Mouse (Mus musculus): ENCODE data around the gene Crybb2.
A peak's percentile ranks its signal among the peaks of the same experiment; 100 is the strongest.
"Not testable (repeated sequence)": the region's sequence is repeated elsewhere in the genome, so short reads cannot be mapped to it uniquely, and the experiment has no call there.

The Crybb2 gene

DNA sequence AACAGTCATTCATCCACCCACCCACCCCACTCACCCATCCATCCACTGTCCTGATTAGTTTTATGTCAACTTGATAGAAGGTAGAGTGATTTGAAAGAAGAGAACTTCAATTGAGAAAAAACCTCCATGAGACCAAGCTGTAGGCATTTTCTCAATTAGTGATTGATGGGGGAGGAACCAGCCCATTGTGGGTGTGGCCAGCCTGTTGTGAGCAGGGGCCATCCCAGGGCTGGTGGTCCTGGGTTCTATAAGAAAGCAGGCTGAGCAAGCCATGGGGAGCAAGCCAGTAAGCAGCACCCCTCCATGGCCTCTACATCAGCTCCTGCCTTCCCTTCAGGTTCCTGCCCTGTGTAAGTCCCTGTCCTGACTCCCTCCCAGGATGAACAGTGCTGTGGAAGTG, at the start of gene Crybb2:
Gene Crybb2, minus strand, starts transcription at position 101 of the 400 bp plus-strand sequence.
- no peak for DNase-seq

DNA sequence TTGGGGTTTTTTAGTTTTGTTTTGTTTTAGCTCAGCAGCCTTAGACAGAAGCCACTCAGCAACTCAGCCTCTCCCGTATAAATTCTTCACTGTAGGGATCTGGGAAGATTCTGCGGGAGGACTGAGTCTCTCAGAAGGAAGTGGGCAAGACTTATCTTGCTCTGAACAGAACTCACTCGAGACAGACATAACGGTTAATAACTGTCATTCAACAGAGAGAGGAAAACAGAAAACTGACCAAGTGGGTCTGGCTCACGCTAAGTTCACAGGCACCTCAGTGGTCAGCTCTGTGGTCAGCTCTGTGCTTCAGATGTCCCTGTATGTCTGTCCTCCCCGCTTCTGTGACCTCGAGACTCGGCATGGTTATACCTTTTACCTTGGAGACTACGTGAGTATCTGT, 49.4 kb upstream of the Crybb2 start:
- no peak for DNase-seq

DNA sequence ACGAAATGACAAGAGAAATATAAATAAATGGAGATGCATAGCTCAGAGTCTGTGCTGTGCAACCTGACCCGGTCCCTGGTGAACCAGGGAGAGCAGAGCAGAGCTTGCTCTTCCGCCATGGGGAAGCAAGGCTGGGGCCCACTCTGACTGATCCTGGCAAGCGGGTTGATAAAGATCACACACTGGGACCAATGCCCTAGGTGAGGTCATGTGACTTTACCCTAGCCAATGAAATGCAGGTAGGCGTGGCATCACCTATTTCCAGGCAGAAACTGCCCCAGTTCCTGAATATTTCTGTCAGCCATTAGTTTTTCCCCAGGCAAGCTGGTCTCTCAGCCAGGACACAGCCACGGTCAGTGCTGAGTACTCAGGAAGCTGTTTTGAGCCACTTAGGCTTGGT, 48.8 kb upstream of the Crybb2 start:
- DNase-seq = peak; percentile 48

DNA sequence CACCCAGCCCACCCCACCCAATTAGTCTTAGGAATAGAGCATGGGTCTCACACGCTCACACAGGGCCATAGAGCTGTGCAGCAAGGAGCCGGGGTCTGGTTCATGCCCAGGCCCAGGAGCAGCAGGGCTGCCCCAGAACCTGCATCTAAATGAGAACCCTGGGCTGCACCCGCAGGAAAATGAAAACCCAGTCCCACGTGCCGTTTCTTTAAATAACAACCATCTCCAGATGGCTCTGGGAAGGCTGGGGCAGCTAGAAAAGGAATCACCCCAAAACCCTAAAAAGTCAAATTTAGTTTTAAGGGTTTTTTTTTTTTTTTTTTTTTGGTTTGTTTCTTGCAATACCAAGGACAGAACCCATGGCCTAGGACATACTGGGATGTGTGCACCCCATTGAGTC, 47.4 kb upstream of the Crybb2 start:
- DNase-seq = no peak

DNA sequence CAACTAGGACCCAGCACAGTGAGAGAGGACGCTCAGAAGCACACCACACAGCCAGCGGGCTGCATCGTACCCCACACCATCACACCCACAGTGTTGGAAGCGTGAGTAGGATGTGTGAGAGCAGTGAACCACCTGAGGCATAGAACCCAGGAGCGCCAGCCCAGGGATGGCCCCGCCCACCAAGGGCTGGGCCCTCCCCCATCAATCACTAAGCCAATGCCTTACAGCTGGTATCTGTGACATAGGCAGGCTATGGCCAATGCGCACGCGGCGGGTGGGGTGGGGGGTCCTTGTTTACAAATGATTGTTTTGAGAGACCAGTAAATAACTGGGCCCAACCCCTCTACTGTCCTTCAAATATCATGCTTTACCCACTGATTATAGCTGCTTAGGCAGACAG, 46.0 kb upstream of the Crybb2 start:
- DNase-seq = no peak

DNA sequence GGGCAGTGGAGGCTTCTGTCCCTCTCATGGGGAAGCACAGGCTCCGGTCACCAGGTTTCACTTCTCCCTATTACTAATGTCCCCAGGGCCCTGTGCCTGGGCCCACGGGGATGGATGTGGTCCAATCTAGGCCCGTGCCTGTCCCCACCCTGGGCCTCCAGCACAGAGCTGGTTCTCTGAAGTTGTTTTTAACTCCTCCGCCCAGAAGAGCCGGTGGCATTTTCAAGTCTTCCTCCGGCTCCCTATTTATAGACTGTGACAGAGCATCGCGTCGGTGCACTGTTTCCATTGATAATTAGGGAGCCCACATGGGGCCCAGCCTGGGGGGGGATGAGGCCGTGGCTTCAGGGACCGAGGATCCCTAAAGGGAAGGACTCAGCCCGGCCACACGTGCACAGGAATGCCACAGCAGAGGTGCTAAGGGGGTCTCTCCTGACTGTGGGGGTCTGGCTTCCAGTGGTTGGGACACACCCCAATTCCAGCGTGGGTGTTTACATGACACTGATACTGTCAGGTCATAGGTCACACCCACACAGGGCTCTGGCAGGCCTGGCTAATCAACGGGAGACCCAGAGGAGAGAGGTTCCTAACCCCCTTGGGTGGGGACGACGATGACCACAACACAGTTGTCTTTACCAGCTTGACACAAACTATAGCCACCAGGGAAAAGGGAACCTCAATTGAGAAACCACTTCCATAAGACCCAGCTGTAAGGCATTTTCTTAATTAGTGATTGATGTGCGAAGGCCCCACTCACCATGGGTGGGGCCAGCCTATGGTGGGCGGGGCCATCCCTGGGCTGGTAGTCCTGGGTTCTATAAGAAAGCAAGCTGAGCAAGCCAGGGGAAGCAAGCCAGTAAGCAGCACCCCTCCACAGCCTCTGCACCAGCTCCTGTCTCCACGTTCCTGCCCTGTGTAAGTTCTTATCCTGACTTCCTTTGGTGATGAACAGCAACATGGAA, 44.6 kb upstream of the Crybb2 start:
- DNase-seq = no peak

DNA sequence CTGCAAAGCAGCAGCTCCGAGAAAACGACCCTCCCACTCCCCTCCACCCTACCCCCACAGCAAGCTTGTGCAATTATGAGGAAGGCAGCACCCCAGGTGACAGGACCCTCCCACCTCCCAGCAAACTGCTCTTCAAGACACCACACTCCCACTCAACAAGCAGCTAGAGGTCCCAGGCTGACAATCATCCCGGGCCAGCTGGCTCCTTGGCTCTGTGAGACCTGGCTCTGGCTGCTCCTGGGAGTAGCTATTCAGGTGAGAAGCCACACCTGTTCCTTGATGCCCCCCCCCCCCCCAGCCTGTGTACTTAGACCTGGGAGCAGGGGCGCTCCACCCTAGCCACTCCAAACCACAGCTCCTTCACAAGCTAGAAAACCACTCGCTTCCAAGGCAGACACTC, 43.2 kb upstream of the Crybb2 start:
- no peak for DNase-seq

DNA sequence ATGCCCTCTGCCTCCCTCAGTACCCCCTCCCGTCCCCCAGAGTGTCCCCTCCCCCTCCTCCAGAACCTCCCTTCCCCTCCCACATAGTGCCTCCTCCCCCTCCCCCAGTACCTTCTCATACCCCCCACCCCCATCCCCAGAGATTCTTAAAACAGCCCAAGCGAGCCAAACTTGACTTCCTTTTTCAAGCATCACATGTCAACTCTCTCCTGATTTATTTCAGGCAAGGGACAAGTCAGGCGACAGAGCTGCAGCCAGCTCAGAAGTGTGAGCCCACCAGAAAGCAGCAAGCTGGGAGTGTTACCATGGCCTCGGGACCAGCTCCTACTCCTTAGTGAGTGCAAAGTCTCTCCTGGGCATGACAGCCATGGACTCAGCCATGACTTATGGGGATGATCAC, 41.4 kb upstream of the Crybb2 start:
- peak; percentile 44 for DNase-seq

DNA sequence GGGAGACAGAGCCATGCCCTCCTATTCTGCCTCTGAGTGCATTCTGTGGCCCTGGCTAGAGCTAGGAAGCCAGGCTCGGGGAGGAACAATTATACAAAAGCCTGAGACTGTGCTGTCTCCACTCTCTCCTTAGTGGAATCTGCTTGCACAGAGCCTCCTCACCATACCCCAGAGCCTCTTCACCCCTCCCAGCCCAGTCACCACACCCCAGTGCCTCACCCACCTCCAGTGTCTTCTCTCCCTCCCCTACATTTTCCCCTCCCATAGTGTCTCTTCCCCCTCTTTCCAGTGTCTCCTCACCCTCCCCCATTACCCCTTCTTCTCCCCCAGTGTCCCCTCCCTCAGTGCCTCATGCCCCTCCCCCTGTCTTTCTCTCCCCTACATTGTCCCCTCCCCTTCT, 41.0 kb upstream of the Crybb2 start:
- no peak for DNase-seq

DNA sequence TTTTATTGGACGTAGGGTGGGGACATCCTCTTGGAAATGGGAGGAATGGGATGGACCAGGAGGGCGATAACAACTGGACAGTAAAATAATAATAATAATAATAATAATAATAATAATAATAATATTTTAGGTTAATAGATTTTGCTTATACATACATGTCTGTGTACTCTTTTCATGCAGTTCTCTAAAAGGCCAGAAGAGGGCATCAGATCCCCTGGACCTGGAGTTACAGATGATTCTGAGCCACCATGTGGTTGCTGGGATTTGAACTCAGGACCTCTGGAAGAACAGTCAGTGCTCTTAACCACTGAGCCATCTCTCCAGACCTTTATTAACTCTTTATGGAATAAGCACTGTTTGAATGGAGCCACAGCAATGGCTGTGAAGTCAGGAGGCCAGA, 39.7 kb upstream of the Crybb2 start:
- not testable (repeated sequence) for DNase-seq

DNA sequence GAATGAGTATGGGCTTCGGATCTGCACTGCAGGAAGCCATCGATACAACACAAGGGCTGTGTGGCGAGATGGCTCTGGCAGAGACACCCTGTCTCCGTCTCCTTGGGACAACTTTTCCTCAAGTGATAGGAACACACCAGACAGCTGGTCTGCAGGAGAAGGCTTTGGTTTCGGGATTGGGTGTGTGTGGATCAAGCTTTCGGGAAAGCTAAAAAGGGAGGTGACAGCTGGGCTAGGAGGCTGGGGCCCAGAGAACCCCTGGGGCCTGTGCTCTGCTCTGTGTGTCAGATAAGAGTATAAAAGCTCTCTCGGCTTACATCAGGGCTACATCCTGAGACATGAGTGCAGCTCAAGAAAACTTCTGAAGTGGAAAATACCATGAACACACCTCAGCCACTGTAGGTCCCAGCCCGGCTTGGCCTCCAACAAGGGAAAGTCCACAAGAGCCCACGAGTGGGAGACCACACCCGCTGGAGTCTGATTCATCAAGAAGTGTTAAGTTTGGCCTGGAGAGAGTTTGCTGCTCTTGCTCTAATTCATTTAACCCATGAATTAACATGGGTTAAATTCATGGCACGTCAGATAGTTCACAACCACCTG, 38.3 kb upstream of the Crybb2 start:
- DNase-seq = no peak

DNA sequence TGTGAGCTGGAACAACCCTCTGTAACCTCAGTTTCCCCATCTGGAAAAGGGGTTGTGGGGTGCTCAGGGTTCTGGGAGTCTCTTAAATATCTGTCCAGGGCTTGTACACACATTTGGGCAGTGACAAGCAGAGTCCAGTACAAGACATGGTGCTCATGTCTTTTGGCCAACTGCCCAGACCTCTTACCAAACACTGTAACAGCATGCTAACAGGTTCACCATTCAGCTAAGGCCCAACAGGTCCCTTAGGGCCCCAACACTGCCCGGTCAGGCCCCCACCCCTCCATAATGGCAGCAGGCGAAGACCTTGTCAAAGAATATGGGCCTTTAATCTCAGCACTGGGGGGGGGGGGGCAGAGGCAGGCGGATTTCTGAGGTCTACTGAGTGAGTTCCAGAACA, 37.8 kb upstream of the Crybb2 start:
- DNase-seq = no peak

DNA sequence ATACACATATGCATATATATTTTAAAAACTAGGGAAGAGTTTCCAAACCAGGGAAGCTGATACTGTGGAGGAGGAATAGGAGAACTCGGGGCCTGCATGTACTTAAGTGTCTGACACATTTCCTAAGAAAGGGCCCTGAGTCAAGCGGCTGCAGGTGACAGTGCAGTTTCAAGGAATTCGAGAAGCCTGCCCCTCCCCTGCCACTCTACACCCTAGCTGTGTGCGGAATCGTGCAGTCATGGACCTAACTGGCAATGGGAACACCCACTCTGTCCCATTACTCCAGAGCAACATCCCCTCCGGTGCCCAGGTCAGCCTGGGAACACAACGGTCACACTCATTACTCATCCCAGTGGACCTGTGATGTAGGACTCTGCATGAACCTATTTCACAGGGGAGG, 36.7 kb upstream of the Crybb2 start:
- DNase-seq = no peak

DNA sequence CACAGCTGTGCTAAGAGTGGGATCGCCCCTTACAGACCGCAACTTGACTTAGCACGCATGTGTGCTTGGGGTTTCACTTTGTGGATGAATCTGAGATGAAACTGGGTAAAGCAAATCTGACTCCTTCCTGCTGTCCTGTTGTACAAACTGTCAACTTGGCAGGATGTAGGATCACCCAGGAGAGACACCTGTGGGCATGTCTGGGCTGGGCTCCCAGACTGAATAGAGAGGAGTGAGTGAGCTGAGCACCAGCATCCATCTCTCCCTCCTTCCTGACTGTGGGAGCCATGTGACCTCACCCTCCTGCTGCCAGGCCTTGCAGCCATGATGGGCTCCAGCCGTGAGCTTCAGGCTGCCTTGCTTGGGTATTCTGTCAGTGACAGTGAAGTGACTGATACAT, 35.6 kb upstream of the Crybb2 start:
- no peak for DNase-seq

DNA sequence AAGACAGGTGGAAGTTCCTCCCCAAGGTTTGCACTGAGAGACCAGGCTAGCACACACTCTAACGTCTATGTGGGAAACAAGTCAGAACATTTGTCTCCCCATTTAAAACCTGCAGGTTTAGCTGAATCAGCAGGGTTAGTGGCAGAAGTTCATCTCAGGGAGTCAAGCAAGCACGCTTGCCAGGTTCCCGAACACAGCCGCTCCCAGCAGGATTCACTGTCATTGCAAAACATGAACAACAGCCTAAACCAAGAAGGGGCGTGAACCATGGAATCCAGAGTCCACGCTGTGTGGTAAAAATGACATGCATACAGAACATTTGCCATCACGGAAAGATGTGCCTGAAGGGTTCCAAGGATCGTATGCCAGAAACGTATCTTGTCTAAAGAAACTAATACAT, 35.1 kb upstream of the Crybb2 start:
- DNase-seq = no peak

DNA sequence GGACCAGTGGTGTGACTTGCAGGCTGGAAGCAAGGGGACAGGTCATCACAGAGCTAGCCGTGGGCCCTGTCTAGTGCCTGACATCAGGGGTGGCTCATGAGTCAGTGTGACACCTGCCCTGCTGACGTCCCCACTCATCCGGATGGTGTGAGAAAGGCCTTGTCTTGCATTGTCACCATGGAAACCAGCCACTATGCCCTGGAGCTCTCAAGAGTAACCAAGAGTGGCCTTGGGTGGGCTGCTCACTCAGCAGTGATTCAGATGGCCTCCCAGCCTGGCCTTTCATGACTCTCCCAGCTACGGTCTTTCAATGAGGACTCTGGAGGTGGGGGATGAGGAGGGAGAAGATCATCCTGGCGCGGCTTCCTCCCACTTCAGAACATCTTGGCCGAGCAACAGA, 32.5 kb upstream of the Crybb2 start:
- DNase-seq = no peak

DNA sequence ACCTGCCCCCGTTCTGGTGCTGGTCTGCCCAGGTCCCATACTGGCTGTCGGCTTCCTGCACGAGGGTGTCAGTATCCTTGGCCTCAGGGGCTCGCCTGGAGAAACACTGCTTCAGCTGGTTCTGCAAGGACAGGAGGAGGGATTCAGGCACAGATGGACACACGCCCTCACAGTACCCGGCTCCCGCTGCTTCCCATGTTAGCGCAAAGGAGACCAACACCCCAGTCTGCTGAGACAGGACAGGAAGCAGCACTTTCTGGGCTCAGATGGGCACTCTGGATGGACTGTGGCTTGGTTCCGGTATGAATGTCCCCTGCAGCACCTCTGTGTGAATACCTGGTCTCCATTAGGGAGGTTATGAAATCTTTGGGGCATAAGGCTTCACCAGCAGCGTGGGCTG, 31.5 kb upstream of the Crybb2 start:
- DNase-seq = no peak

DNA sequence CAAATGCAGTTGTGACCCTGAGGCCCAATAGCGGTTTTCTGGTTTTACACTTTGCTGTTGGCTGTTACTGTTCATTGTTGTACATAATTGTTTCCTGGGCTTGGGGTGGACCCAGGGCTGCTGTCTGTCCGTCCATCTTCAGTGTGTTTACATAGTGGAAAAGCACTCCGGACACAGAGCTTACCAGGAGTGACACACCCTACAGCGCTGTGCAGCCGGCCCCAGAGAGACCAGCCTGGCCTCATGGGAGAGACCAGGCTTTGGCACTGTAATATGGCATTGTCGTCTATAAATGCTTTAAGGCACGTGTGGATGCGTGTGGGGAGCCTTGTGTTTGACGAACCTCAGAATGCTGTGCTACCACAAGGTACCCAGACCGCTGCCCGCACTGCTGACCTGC, 30.5 kb upstream of the Crybb2 start:
- DNase-seq = no peak

DNA sequence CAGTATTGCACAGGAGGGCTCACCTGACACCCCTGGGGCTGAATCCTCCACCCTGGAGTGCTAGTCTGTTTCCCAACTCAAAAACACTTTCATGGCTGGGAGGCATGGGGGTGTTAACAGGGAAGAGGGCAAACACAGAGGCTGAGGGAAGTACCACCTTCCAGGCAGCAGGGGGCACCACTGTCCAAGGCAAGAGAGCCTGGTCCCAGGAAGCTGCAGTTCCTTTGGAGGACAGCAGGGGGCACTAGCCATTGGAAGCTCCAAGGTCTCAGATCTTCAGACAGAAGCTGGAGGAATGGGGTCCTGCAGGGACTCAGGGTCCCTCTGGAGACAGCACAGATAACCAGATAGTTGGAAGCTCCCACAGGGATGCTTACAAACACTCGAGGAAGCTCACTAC, 29.6 kb upstream of the Crybb2 start:
- DNase-seq = peak; percentile 87

DNA sequence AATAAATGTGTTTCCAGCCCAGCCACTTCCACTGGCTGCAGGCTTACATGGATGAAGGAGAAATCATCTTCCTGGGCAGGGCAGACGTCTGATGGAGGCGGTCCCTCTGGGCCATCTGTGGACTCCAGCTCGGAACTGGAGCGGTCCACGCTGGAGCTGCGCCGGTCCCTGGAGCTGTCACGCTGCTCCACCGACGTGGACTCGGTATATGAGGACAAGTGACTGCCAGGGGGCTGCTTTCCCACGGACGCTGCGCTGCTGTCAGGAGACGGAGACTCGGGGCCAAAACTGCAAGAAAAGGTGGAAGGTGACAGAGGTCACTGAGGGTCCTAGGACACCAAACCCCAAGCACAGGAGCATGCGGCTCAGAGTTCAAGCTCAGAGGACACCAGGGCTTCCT, 27.6 kb upstream of the Crybb2 start:
- no peak for DNase-seq

DNA sequence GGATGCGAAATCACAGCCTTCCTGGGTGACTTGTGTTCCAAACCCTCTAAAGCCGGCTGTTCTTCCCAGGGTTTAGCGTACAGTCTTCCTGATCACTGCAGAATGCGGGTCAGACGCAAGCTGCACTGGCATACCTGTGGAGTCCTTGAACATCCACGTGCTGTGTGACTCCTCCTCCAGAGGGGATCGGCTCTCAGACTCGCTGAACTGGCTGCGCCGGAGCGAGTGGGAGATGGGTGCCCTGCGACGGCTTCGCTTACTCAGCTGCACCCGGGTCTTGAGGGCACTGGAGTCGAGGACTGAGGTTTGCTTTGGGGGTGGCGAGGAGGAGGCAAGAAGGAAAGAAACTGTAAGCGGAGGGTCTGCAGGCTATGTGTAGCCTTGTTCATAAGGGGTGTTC, 25.5 kb upstream of the Crybb2 start:
- DNase-seq = no peak

DNA sequence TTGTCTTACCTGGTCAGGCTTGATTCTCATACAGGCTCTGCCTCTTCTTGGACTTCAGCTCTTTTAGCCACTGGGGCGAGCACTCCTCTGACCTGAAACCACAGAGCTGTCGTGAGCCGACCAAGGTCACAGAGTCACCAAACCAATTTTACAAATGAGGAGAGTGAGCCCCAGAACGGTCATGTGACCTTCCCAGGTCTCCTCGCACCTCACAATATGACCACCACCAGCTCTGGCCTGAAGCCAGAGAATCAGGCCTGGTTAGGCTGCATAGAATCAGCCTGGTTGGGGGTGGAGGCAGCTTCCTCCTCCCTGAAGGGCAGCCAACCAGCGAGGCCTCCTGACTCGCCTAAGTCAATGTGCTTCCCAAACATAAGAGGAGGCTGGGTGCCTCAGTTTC, 22.5 kb upstream of the Crybb2 start:
- DNase-seq = no peak

DNA sequence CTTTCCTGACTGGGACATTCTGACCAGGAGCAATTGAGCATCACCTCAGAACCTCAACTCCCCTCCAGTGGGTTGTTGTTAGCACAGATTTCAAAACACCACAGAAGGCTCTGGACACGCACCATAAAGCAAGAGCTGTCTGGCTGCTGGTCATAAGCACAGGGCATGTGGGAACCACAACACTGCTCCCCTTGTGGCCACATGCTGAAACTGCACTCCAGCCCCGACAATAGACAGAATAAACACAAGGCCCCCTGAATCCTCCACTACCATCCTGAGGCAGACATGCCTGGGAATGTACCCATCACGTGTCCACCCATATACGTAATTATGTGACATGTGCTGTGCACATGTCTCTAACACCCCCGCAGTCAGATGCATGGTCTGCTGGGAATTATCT, 21.2 kb upstream of the Crybb2 start:
- DNase-seq = peak; percentile 73

DNA sequence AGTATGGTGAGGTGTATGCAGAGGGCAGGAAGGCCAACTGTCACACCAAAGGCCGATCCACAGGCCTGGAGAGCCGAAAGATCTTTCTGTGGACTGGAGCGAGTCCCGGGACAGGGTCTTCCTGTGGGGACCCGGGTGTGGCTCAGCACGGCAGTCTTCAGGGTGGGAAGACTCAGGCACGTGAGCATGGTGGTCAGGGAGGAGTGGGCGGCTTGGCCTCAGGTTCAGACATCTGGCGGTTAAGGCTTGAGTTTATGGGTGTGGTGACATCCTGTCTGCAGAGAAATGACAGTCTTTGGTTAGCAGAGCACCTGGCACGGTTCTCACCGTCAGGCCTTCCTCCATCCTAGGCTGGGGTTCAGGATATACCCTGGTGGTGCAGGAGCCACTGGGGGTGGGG, 20.8 kb upstream of the Crybb2 start:
- DNase-seq = no peak
